Mouse (Mus musculus) limb, embryonic 11.5 days (tissue): ENCODE measurements around the gene Csf3. TPM values are rescaled to one million over a fixed set of nuclear protein-coding genes. Genes with fewer than 3 reads are reported as not detected.
A peak's percentile ranks its signal among the peaks of the same experiment; 100 is the strongest.

ENCODE experiments used
- ATAC-seq: fragments of 200-750 bp; cut with Nextera tagmentation; 2 replicates; pipeline ENCODE4 v1.8.0; 2017; ENCODE audit warnings: low read depth; ENCODE audit not compliant: insufficient number of reproducible peaks, low FRiP score, low TSS enrichment
- DNase-seq: peaks from one replicate; pipeline ENCODE4 v3.0.0-alpha.2; 2015; ENCODE audit warnings: low spot score
- H3K27ac ChIP-seq: fragments of 300-500 bp; sonication (generic); replicated peaks from 2 replicates; pipeline ENCODE4 v1.5.1; 2014; ENCODE audit warnings: low read depth, mild to moderate bottlenecking, low read length
- H3K27me3 ChIP-seq: fragments of 300-500 bp; sonication (generic); 2 replicates; pipeline ENCODE4 v1.6.1; 2014; ENCODE audit warnings: mild to moderate bottlenecking, low read length, mixed read lengths; ENCODE audit not compliant: control insufficient read depth, insufficient read depth
- H3K36me3 ChIP-seq: fragments of 300-500 bp; sonication (generic); 2 replicates; pipeline ENCODE4 v1.6.1; 2014; ENCODE audit warnings: mild to moderate bottlenecking, low read length, moderate library complexity, mixed read lengths; ENCODE audit not compliant: control insufficient read depth, insufficient read depth
- H3K4me1 ChIP-seq: fragments of 300-500 bp; sonication (generic); 2 replicates; pipeline ENCODE4 v1.6.1; 2014; ENCODE audit warnings: low read length, mixed read lengths; ENCODE audit not compliant: control insufficient read depth, insufficient read depth
- H3K4me2 ChIP-seq: fragments of 300-500 bp; sonication (generic); 2 replicates; pipeline ENCODE4 v1.6.1; 2014; ENCODE audit warnings: low read depth, mild to moderate bottlenecking, moderate library complexity; ENCODE audit not compliant: severe bottlenecking
- H3K4me3 ChIP-seq: fragments of 300-500 bp; sonication (generic); 2 replicates; pipeline ENCODE4 v1.5.1; 2014; ENCODE audit warnings: low read depth, low read length
- H3K9ac ChIP-seq: fragments of 300-500 bp; sonication (generic); 2 replicates; pipeline ENCODE4 v1.6.1; 2014; ENCODE audit warnings: mild to moderate bottlenecking, low read length
- H3K9me3 ChIP-seq: fragments of 300-500 bp; sonication (generic); 2 replicates; pipeline ENCODE4 v1.6.1; 2016; ENCODE audit warnings: low read length; ENCODE audit not compliant: control insufficient read depth
- WGBS: fragments of 180-500 bp; shearing (Covaris S2); extraction: QIAGEN DNeasy Blood & Tissue Kit; methylation state at CpG from one replicate; pipeline ENCODE4 v1.1.7; 2014; 5-methylcytosine and 5-hydroxymethylcytosine counted together
- polyA plus RNA-seq: library from polyadenylated mRNA; unstranded; fragments of >200 nt; fragmentation: Nextera tagmentation; extraction: Ambion mirVana; gene quantifications from 2 replicates; pipeline ENCODE4 v1.2.1, GENCODE M21; 2014

Gene Csf3
- polyA plus RNA-seq, 1 experiment from 2014 or later: 0.11 TPM

GRCm38 (mm10) chr11:98738925-98739324 is 37.9 kb downstream of the Csf3 start:
- DNase-seq (no peak), ATAC-seq (no peak)
- Histone ChIP-seq H3K27me3 (no peaks in the 10 kb centered on the region), H3K4me1 (peaks cover 26% of the 10 kb centered on the region), H3K36me3 (no peaks in the 10 kb centered on the region), H3K9me3 (no peaks in the 10 kb centered on the region; the same call in 1 of the 2 replicates), H3K4me3 (no peak overlapping the region), H3K4me2 (no peak overlapping the region), H3K9ac (no peak overlapping the region), H3K27ac (no peak overlapping the region)
- 76% methylated on average over 8 of the region's 9 CpGs for WGBS

- H3K9ac ChIP-seq: peak overlapping the region; percentile 39; the same call in 1 of the 2 replicates
- H3K27ac ChIP-seq: peak overlapping the region; percentile 66
- no peaks in the 10 kb centered on the region for H3K27me3 ChIP-seq
- 11% methylated on average over 8 of the region's 8 CpGs for WGBS
- H3K4me1 ChIP-seq: peaks cover 36% of the 10 kb centered on the region
- peak overlapping the region; percentile 70 for H3K4me2 ChIP-seq
- H3K36me3 ChIP-seq: no peaks in the 10 kb centered on the region
- DNase-seq (no peak), ATAC-seq (peak; percentile 37; the same call in 1 of the 2 replicates)
- no peaks in the 10 kb centered on the region for H3K9me3 ChIP-seq
- peak overlapping the region; percentile 86 for H3K4me3 ChIP-seq
These were observed 38.9 kb downstream of the Csf3 start for GRCm38 (mm10) chr11:98740026-98740392.

GRCm38 (mm10) chr11:98740393-98741050 is 39.5 kb downstream of the Csf3 start, which contains the start of gene Thra:
Gene Thra (plus strand): TSS chr11:98740638.
- Histone ChIP-seq H3K4me2 (peak within 1 kb of the TSS; percentile 70), H3K4me1 (peaks cover 36% of the 10 kb centered on the region), H3K9ac (peak within 1 kb of the TSS; percentile 39; the same call in 1 of the 2 replicates), H3K4me3 (peak within 1 kb of the TSS; percentile 86), H3K27ac (peak within 1 kb of the TSS; percentile 66), H3K36me3 (no peaks in the 10 kb centered on the region), H3K27me3 (no peaks in the 10 kb centered on the region), H3K9me3 (no peaks in the 10 kb centered on the region)
- WGBS: under 1% methylated on average over 22 of the region's 22 CpGs
- DNase-seq (peak; percentile 80), ATAC-seq (peak; percentile 61; the same call in 1 of the 2 replicates)

- Histone ChIP-seq H3K9me3 (no peaks in the 10 kb centered on the region), H3K4me2 (peak overlapping the region; percentile 70), H3K4me1 (peaks cover 41% of the 10 kb centered on the region), H3K4me3 (peak overlapping the region; percentile 86), H3K36me3 (no peaks in the 10 kb centered on the region), H3K27ac (peak overlapping the region; percentile 58), H3K27me3 (no peaks in the 10 kb centered on the region), H3K9ac (peak overlapping the region; percentile 18; the same call in 1 of the 2 replicates)
- under 1% methylated on average over 17 of the region's 17 CpGs for WGBS
- ATAC-seq: no peak
- DNase-seq: no peak
These were observed 40.1 kb downstream of the Csf3 start for GRCm38 (mm10) chr11:98741051-98741620.

- Histone ChIP-seq H3K4me1 (peaks cover 47% of the 10 kb centered on the region), H3K4me3 (peak overlapping the region; percentile 86), H3K9ac (peak overlapping the region; percentile 82), H3K36me3 (no peaks in the 10 kb centered on the region), H3K4me2 (peak overlapping the region; percentile 70), H3K27me3 (no peaks in the 10 kb centered on the region), H3K27ac (peak overlapping the region; percentile 82), H3K9me3 (no peaks in the 10 kb centered on the region)
- peak; percentile 55 for ATAC-seq
- peak; percentile 85 for DNase-seq
- under 1% methylated on average over 75 of the region's 86 CpGs for WGBS
These were observed 40.7 kb downstream of the Csf3 start for GRCm38 (mm10) chr11:98741622-98742396.

- Histone ChIP-seq H3K9ac (peak overlapping the region; percentile 82), H3K4me2 (peak overlapping the region; percentile 70), H3K4me3 (peak overlapping the region; percentile 86), H3K4me1 (peaks cover 54% of the 10 kb centered on the region), H3K27ac (peak overlapping the region; percentile 82), H3K9me3 (no peaks in the 10 kb centered on the region), H3K27me3 (no peaks in the 10 kb centered on the region), H3K36me3 (no peaks in the 10 kb centered on the region)
- no peak for DNase-seq
- ATAC-seq: no peak
- WGBS: 8% methylated on average over 21 of the region's 21 CpGs
These were observed 41.6 kb downstream of the Csf3 start for GRCm38 (mm10) chr11:98742397-98743291.

GRCm38 (mm10) chr11:98743655-98744345 is 42.7 kb downstream of the Csf3 start:
- Histone ChIP-seq H3K36me3 (no peaks in the 10 kb centered on the region), H3K4me3 (0 out of 2 replicates have a peak overlapping the region, but pooled peaks have one; percentile 2), H3K27me3 (no peaks in the 10 kb centered on the region), H3K4me1 (peaks cover 65% of the 10 kb centered on the region), H3K9ac (no peak overlapping the region), H3K27ac (no peak overlapping the region; the same call in 1 of the 2 replicates), H3K9me3 (no peaks in the 10 kb centered on the region), H3K4me2 (peak overlapping the region; percentile 70)
- peak; percentile 57 for DNase-seq
- WGBS: 6% methylated on average over 9 of the region's 9 CpGs
- no peak for ATAC-seq
